Mouse (Mus musculus): Measurements from ENCODE around the gene Maml1.

DNA sequence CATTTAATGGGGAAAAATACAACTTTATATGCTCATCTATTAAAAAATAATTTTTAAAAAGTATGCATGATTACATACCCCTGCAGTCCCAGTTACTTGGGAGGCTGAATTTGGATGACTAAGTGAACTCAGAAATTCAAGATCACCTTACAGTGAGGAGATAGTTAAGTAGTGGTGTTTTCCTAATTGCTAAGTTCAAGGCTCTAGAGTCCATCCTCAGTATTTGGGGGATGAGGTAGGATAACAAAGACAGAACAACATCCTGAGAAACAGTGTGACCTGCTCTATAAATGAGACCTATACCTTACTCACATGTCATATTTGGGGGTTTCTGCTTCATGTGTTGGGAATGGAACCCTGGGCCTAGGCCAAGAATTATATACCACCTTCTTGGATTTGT is 30.2 kb upstream of the Maml1 start:
- TF ChIP-seq CTCF (conservative IDR thresholded peaks at IDR 0.05; ENCODE audit: insufficient read depth, insufficient read length, low read depth, low read length), result no peak
- TF ChIP-seq POLR2A (IDR thresholded peaks at IDR 0.05; ENCODE audit: low read depth, low read length), result no peak
